Comparison of ENCODE assay signal across 22 mouse cellular contexts in the genomic region with DNA sequence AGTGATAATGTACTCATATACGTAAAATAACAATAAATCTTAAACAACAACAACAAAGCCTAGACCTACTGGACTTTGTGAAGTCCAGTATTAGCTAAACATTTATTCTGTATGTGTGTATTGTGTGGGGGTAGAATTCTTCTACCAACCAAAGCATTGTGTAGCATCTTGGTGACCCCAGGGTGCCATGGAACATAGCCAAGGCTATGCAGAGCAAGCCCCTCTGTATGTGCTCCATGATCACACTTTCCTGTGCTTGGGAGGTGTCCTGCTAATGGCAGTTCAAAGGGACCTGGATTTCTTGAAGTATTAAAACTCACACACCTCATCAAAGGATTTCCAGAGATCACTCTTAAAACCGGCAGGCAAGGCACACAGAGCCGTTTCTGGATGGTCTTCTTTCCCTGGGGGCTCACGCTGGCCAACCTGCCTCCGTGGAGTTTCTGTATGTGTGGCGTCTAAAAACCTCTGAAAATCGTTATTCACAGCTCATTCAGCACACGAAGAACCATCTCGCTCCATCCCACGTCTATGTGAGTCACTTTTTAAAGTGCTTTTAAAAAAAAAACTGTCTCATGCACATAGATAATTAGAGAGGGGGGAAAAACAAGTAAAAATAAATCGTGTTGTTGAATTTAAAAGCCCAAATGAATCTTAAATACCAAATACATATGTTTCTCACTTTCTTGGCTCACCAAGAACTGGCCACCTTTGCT.
"Had no signal": no experiment of that assay in that cellular context is flagged by ENCODE, and none has a peak within 500 bp of the region (broad histone marks: within the 10 kb centered on the region; RNA-seq: fewer than 3 reads in every experiment).

No protein-coding gene starts in this region.

- H3K27ac ChIP-seq: kidney, embryonic 15.5 days; limb, embryonic 10.5 days; limb, embryonic 13.5 days; liver, embryonic 12.5 days; liver, embryonic 15.5 days; lung, embryonic 15.5 days; midbrain, embryonic 12.5 days; midbrain, embryonic 15.5 days; neural tube, embryonic 12.5 days; neural tube, embryonic 15.5 days had no signal

- H3K4me3 ChIP-seq: kidney, embryonic 15.5 days; limb, embryonic 10.5 days; limb, embryonic 13.5 days; liver, embryonic 12.5 days; liver, embryonic 15.5 days; lung, embryonic 15.5 days; megakaryocyte, embryonic 14.5 days; midbrain, embryonic 12.5 days; midbrain, embryonic 15.5 days; neural tube, embryonic 12.5 days; neural tube, embryonic 15.5 days had no signal

- DNase-seq: kidney, adult 2 months; kidney, postnatal 10 days; kidney, postnatal 36 days; layer of hippocampus, postnatal 36 days; liver; lung, adult 18-20 months; lung, postnatal 10 days; lung, postnatal 36 days; thymus, adult 2 months; thymus, postnatal 14 days; thymus, postnatal 4 days had no signal
